Mouse (Mus musculus): ENCODE data around the gene Rec8. TPM values are rescaled to one million over a fixed set of nuclear protein-coding genes. Genes with fewer than 3 reads are reported as not detected.

Gene Rec8
- 1 to 10 TPM; 1.6 to 4.4 TPM for total RNA-seq (2021)

DNA sequence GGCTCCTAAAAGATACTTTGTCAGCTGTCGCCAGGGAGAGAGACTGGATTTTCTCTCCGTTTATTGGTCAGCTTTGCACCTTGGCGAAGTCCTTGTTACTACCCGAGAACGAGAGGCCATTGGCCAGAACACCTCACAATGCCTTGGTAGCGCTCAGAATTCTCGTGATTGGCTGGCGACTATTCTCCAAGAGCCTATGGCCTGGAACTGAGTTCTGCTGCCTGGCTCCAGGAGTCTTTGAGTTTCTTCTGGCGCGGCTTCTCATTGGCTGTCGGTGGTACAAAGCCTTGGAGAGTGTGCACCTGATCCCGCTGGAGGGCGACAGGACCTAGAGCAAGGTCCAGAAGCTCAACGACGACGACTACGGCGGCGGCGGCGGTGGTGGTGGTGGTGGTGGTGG, at the start of gene Rec8:
Gene Rec8, plus strand, starts transcription at position 216 of the 400 bp plus-strand sequence.
- intact Hi-C loops (cut with DNase I) = no loop called here
- no peak for DNase-seq (ENCODE audit: low spot score in 2 of 2)

DNA sequence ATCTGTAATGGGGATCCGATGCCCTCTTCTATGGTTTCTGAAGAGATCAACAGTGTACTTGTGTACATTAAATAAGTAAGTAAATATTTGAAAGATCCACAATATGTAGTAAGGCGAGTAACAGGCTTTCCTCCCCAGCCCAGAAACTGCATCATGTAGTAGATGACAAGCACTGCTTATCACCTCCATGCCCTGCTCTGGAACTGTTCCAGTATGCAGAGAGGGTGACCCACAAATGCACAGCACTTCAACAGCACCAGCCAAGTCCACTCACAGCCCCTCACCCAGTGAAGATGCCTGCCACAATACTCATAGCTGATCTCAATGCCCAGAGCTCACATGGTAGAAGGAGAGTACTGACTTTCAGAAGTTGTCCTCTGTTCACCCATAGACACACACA, 47.2 kb upstream of the Rec8 start:
- intact Hi-C loops (cut with DNase I) = no loop called here

DNA sequence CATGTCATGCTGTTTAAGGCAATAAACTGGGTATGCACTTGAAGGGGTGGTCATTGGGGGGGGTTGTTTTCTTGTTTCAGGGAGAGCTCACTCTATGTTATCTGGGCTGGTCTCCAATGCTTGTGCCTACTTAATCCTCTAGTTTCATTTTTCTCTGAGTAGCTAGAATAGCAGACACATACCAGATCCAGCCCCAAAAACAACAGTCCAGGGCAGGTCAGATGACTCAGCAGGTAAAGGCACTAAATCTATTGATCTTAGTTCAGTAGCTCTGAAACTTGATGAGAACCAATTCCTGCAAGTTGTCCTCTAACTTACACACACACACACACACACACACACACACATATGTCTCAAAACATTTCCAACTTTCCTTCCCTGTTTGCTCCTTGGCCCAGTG, 46.1 kb upstream of the Rec8 start:
- intact Hi-C loops (cut with DNase I) = no loop called here
- no peak for DNase-seq (ENCODE audit: low spot score in 2 of 2)

More for the DNA sequence above, 47.2 kb upstream of the Rec8 start:
- DNase-seq (ENCODE audit: low spot score in 2 of 2) = no peak

DNA sequence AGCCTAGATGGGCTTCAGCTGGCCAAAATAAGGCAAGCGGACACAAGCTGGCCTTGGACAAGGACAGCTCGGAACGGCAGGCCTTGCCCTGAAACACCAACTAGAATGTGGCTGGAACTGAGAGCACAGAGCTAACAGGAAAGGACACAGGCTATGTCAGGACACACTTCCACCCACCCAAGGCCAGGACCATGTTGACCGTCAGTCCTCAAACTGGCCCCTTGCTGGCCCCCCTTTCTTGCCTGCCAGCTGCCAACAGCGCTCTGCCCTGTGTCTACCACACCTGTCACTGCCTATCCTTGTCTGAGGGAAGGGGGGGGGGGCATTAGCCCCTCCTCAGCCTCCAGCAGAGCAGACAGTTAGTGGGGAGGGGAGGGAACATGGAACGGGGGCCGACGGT, 42.5 kb upstream of the Rec8 start, which contains the start of gene Fitm1:
Gene Fitm1, plus strand, starts transcription at position 316 of the 400 bp plus-strand sequence.
- DNase-seq (ENCODE audit: low spot score in 2 of 2) = no peak
- intact Hi-C loops (cut with DNase I) = no loop called here

DNA sequence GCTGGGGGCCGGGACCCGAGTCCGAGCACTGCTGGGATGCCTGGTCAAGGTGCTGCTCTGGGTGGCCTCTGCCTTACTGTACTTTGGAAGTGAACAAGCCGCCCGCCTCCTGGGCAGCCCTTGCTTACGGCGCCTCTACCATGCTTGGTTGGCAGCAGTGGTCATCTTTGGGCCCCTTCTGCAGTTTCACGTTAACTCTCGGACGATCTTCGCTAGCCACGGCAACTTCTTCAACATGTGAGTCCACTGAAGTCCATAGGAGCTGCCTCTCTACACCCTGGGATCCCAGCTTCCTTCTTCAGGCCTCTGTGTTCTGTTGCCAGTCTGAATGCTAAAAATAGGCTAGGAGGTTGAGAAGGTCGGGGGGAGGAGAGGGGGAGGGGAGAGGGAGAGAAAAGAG, 42.1 kb upstream of the Rec8 start:
- intact Hi-C loops (cut with DNase I) = no loop called here

DNA sequence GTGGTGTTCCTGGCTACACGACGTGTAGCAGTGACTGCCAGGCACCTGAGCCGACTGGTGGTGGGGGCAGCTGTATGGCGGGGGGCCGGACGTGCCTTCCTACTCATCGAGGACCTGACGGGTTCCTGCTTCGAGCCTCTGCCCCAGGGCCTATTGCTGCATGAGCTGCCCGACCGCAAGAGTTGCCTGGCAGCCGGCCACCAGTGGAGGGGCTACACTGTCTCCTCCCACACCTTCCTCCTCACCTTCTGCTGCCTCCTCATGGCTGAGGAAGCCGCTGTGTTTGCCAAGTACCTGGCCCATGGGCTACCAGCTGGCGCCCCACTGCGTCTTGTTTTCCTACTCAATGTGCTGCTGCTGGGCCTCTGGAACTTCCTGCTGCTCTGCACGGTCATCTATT, 41.5 kb upstream of the Rec8 start:
- peak; percentile 22 to 29 for DNase-seq (ENCODE audit: low spot score in 2 of 2)
- intact Hi-C loops (cut with DNase I) = no loop called here

More for the DNA sequence above, 42.1 kb upstream of the Rec8 start:
- DNase-seq (ENCODE audit: low spot score in 2 of 2) = no peak

DNA sequence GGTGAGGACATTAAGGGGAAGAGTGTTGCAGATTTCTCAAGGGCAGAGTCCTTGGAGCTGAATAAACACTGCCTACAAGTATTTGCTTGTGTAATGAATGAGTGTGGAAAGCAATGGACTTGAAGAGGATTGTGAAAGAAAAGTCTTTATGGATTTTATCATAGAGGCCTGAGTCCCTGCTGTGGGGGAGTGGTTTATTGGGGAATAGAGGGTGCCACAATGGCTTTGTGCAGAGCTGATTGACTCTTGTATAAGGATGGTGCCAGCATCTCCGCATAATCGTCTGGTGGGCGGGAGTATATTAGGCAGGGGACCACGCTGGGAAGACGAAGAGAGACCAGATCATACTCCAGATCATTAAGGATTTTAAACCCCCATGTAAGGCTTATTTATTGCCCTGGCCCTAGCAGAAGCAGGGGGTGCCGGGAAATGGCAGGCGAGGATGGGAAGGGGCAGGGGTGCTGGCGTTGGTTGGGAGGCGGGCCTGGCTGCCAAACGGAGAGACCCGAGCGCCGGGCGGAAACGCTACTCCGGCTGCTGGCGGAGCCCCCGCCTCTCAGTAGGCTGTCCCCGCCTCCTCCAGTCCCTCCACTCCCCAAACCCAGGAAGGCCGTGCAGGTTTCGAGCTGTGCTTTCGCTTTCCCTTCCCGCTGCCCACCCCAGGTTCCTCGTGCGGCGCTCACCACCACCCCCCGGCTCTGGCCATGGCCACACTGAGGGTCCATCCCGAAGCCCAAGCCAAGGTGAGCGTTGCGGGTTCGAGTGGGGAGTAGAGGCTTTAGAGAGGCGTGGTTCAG, 39.8 kb upstream of the Rec8 start, which contains the start of gene Psme1:
Gene Psme1, plus strand, starts transcription at position 253 of the 797 bp plus-strand sequence.
- intact Hi-C loops (cut with DNase I) = no loop called here

GRCm38 (mm10) chr14:55578668-55579269, 39.1 kb upstream of the Rec8 start:
- no peak for DNase-seq (ENCODE audit: low spot score in 2 of 2)
- intact Hi-C loops (cut with DNase I) = no loop called here

More for the DNA sequence above, 39.8 kb upstream of the Rec8 start, which contains the start of gene Psme1:
- peak; percentile 64 to 69 for DNase-seq (ENCODE audit: low spot score in 2 of 2)

DNA sequence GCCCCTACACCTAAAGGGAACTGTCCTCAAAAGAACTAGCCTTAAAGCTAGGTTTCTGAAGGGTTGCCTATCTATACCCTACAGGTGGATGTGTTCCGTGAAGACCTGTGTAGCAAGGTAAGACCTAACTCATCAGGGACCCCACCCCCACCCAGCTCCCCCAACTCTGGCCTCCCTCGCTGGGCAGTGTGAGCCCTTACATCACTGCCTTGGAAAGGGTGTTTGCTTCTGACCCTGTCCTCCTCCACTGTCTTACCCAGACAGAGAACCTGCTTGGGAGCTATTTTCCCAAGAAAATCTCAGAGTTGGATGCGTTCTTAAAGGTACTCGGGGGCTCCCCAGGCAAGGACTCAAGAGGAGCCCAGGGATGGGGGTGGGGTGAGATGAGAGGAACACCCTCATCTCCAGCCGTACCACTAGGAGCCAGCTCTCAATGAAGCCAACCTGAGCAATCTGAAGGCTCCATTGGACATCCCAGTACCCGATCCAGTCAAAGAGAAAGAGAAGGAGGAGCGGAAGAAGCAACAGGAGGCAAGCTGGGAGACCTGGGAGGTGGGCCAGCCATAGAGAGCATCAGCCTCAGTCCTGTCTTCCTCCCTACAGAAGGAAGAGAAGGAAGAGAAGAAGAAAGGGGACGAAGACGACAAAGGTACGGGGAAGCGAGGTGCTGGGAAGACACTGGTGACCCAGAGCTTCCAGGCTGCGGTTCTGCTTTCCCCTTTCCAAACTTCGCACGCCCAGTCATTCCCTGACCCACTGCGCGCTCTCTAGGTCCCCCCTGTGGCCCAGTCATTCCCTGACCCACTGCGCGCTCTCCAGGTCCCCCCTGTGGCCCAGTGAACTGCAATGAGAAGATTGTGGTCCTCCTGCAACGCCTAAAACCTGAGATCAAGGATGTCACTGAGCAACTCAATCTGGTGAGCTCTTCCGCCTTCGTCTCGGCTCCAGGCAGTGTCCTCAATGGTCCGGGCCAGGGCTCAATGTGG, 38.0 kb upstream of the Rec8 start:
- intact Hi-C loops (cut with DNase I) = no loop called here
- no peak for DNase-seq (ENCODE audit: low spot score in 2 of 2)

GRCm38 (mm10) chr14:55580731-55581130, 37.1 kb upstream of the Rec8 start:
- intact Hi-C loops (cut with DNase I) = no loop called here
- no peak for DNase-seq (ENCODE audit: low spot score in 2 of 2)

- intact Hi-C loops (cut with DNase I) = no loop called here
- DNase-seq (ENCODE audit: low spot score in 2 of 2) = no peak
These were observed 35.7 kb upstream of the Rec8 start for GRCm38 (mm10) chr14:55581981-55582681.

- intact Hi-C loops (cut with DNase I) = no loop called here
- DNase-seq (ENCODE audit: low spot score in 2 of 2) = no peak
These were observed 33.5 kb upstream of the Rec8 start for GRCm38 (mm10) chr14:55584303-55584701.

DNA sequence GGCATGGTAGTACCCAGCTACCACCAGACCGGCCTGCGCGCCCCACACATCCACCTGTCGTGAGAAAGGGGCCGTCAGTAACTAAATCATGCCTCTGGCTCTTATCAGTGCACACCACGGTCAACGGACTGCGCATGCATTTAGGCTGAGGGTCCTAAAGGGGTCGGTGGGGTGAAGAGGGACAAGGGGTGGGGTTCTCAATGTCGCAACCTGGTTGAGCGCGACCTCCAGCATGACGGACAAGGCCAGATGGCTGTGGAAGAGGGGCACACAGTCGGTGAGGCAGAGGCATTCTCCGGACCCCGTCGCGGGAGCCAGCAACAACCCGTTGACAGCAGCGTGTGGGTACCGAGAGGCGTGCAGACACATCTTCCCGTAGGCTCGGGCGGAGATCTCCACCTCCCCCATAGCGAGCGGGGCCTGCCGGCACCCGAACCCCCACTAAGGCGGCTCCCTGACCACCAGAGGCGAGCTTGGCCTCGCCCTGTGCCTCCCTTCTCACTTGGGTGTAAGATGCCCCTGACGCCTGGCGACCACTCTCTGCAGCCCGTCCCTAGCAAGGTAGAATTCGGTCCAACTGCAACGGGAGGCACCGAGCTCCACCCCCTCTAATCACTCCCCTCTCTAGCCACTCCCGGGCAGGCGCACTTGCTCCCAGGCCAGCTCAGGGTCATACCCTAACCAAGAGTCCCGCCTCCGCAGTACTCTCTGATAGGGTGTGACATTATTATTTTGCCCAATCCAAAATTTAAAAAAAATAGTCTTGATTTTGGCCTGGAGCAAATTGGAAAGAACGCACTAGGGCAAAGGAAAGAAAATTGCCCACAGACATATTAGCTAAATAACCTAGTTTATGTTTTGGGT, 32.9 kb upstream of the Rec8 start, which contains the start of gene Emc9:
Gene Emc9, minus strand, starts transcription at position 601 of the 864 bp plus-strand sequence.
- intact Hi-C loops (cut with DNase I) = no loop called here

DNA sequence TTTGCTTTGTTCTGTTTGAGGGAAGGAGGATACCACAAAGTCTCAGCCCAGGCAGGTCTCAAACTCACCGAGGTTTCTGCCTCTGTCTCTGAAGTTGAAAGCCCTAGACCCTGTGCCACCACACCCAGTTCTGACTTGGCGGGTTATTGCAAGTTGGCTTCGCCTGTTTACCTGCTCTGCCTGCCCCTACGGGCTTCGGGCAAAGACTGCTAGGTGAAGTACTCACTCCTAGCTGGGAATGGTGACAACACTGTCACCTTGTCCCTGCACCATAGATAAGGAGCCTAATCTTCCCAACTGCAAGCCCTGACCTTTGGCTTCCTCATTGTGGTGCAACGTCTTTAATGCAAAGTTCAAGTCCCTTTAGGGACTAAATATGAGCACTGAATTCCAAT, 32.3 kb upstream of the Rec8 start:
- DNase-seq (ENCODE audit: low spot score in 2 of 2) = no peak
- intact Hi-C loops (cut with DNase I) = no loop called here

More for the DNA sequence above, 32.9 kb upstream of the Rec8 start, which contains the start of gene Emc9:
- peak; percentile 57 to 73 for DNase-seq (ENCODE audit: low spot score in 2 of 2)

- no peak for DNase-seq (ENCODE audit: low spot score in 2 of 2)
- intact Hi-C loops (cut with DNase I) = no loop called here
These were observed 31.7 kb upstream of the Rec8 start for GRCm38 (mm10) chr14:55586149-55586548.

- no peak for DNase-seq (ENCODE audit: low spot score in 2 of 2)
- intact Hi-C loops (cut with DNase I) = no loop called here
These were observed 28.6 kb upstream of the Rec8 start for GRCm38 (mm10) chr14:55589271-55589670.

GRCm38 (mm10) chr14:55589771-55590448, 27.9 kb upstream of the Rec8 start:
- no peak for DNase-seq (ENCODE audit: low spot score in 2 of 2)
- intact Hi-C loops (cut with DNase I) = loop anchor here (2.0 kb wide), 1 partner anchor 29 kb away; the partner anchor contains the start of genes A730061H03Rik and Dcaf11

Measured in left cerebral cortex, postnatal 36 days (tissue).